Mouse (Mus musculus) lung, postnatal 14 days (tissue): ENCODE results near the gene Ifnar2.

Experiments used
- DNase-seq: peaks from one replicate; pipeline ENCODE4 v3.0.0; 2021

Gene Ifnar2

GRCm38 (mm10) chr16:91372577-91373472, at the start of gene Ifnar2:
Ifnar2 (plus strand) TSS chr16:91372783.
- DNase-seq = peak; percentile 84

GRCm38 (mm10) chr16:91327605-91328004, 45.0 kb upstream of the Ifnar2 start:
- DNase-seq = no peak

- DNase-seq = no peak
Measured at GRCm38 (mm10) chr16:91328922-91329321, 43.7 kb upstream of the Ifnar2 start.

GRCm38 (mm10) chr16:91330496-91330895, 42.1 kb upstream of the Ifnar2 start:
- no peak for DNase-seq

- DNase-seq = no peak
Measured at GRCm38 (mm10) chr16:91331153-91331552, 41.4 kb upstream of the Ifnar2 start.

GRCm38 (mm10) chr16:91332880-91333279, 39.7 kb upstream of the Ifnar2 start:
- no peak for DNase-seq

- no peak for DNase-seq
Measured at GRCm38 (mm10) chr16:91334190-91334893, 38.2 kb upstream of the Ifnar2 start.

- DNase-seq = no peak
Measured at GRCm38 (mm10) chr16:91336753-91337152, 35.8 kb upstream of the Ifnar2 start.

GRCm38 (mm10) chr16:91337480-91337879, 35.1 kb upstream of the Ifnar2 start:
- DNase-seq = no peak

GRCm38 (mm10) chr16:91346491-91346890, 26.1 kb upstream of the Ifnar2 start:
- no peak for DNase-seq

GRCm38 (mm10) chr16:91347491-91348263, 24.9 kb upstream of the Ifnar2 start:
- no peak for DNase-seq

GRCm38 (mm10) chr16:91348264-91348565, 24.4 kb upstream of the Ifnar2 start:
- no peak for DNase-seq

GRCm38 (mm10) chr16:91348588-91349330, 23.8 kb upstream of the Ifnar2 start:
- DNase-seq = no peak

- DNase-seq = peak; percentile 84
Measured at GRCm38 (mm10) chr16:91352084-91352562, 20.5 kb upstream of the Ifnar2 start.

- no peak for DNase-seq
Measured at GRCm38 (mm10) chr16:91352749-91353148, 19.8 kb upstream of the Ifnar2 start.

GRCm38 (mm10) chr16:91353177-91353576, 19.4 kb upstream of the Ifnar2 start:
- no peak for DNase-seq

- no peak for DNase-seq
Measured at GRCm38 (mm10) chr16:91353638-91354037, 18.9 kb upstream of the Ifnar2 start.

- DNase-seq = no peak
Measured at GRCm38 (mm10) chr16:91354599-91354998, 18.0 kb upstream of the Ifnar2 start.

- no peak for DNase-seq
Measured at GRCm38 (mm10) chr16:91355160-91355559, 17.4 kb upstream of the Ifnar2 start.

GRCm38 (mm10) chr16:91356760-91357525, 15.6 kb upstream of the Ifnar2 start:
- DNase-seq = no peak

- DNase-seq = no peak
Measured at GRCm38 (mm10) chr16:91357526-91357900, 15.1 kb upstream of the Ifnar2 start.

- peak; percentile 80 for DNase-seq
Measured at GRCm38 (mm10) chr16:91358555-91358954, 14.0 kb upstream of the Ifnar2 start.
